Mouse (Mus musculus): Measurements from ENCODE around the gene Lrrc27.

DNA sequence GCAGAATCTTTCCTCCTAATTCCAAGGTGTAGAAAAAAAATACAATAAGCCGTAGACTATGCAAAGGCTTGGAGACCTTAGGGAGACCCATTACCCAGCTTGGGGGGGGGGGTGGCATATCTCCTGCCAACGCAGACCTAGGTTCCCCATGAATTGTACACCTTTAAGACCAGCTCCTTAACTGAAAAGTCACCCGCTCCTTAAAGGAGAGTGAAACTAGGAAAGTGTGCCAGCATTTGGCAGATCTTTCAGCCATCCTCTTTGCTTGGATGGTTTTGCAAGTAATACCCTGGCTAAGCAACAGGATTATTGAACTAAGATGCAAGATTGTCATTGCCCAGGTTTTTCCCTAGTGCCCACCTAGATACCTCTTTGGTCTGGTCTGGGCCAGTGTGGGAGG, 963 bp downstream of the Lrrc27 start:
- no peak for TF ChIP-seq MAFK (IDR thresholded peaks at IDR 0.05; ENCODE audit: insufficient read depth, low read depth, low read length)
- no peak for TF ChIP-seq ZC3H11A (IDR thresholded peaks at IDR 0.05; ENCODE audit: borderline replicate concordance, low read depth, low read length)
- no peak for TF ChIP-seq HCFC1 (IDR thresholded peaks at IDR 0.05; ENCODE audit: borderline replicate concordance, insufficient read depth, low read length)
- TF ChIP-seq ZNF384 (IDR thresholded peaks at IDR 0.05; ENCODE audit: low read depth, low read length), result no peak
- no peak for TF ChIP-seq CHD2 (IDR thresholded peaks at IDR 0.05; ENCODE audit: low read depth, low read length)
